Mouse (Mus musculus): ENCODE measurements around the gene Ube4b. TPM values are rescaled to one million over a fixed set of nuclear protein-coding genes. Genes with fewer than 3 reads are reported as not detected.

Gene Ube4b
- polyA plus RNA-seq, 1 experiment from 2014 or later: 66.9 TPM

- Histone ChIP-seq H3K27ac (no peak overlapping the region), H3K36me3 (ENCODE audit: inconsistent target) (peaks cover 21% of the 10 kb centered on the region; the same call in 1 of the 2 replicates), H3K79me2 (ENCODE audit: inconsistent target) (peaks cover under 1% of the 10 kb centered on the region; the same call in 1 of the 2 replicates), H3K4me3 (ENCODE audit: inconsistent target) (no peak overlapping the region)
- WGBS (ENCODE audit: missing documents): 90% methylated on average over 4 of the region's 4 CpGs
Observed at GRCm38 (mm10) chr4:149394292-149394691, 32.3 kb downstream of the Ube4b start.

- no peak overlapping the region for H3K27ac ChIP-seq
- peaks cover 21% of the 10 kb centered on the region; the same call in 1 of the 2 replicates for H3K36me3 ChIP-seq (ENCODE audit: inconsistent target)
- H3K79me2 ChIP-seq (ENCODE audit: inconsistent target): no peaks in the 10 kb centered on the region; the same call in 1 of the 2 replicates
- no peak overlapping the region for H3K4me3 ChIP-seq (ENCODE audit: inconsistent target)
- WGBS (ENCODE audit: missing documents): 94% methylated on average over 11 of the region's 12 CpGs
Observed at GRCm38 (mm10) chr4:149393311-149393995, 33.1 kb downstream of the Ube4b start.

GRCm38 (mm10) chr4:149392359-149392758 lies 34.2 kb downstream of the Ube4b start:
- Histone ChIP-seq H3K4me3 (ENCODE audit: inconsistent target) (no peak overlapping the region), H3K27ac (no peak overlapping the region), H3K79me2 (ENCODE audit: inconsistent target) (no peaks in the 10 kb centered on the region; the same call in 1 of the 2 replicates), H3K36me3 (ENCODE audit: inconsistent target) (peaks cover 21% of the 10 kb centered on the region; the same call in 1 of the 2 replicates)
- 98% methylated on average over 4 of the region's 4 CpGs for WGBS (ENCODE audit: missing documents)

- Histone ChIP-seq H3K36me3 (ENCODE audit: inconsistent target) (peaks cover 83% of the 10 kb centered on the region), H3K4me3 (ENCODE audit: inconsistent target) (no peak overlapping the region), H3K27ac (no peak overlapping the region), H3K79me2 (ENCODE audit: inconsistent target) (no peaks in the 10 kb centered on the region)
- WGBS (ENCODE audit: missing documents): 80% methylated on average over 7 of the region's 7 CpGs
Observed at GRCm38 (mm10) chr4:149381001-149381400, 45.5 kb downstream of the Ube4b start.

GRCm38 (mm10) chr4:149379881-149380280 lies 46.7 kb downstream of the Ube4b start:
- WGBS (ENCODE audit: missing documents): 99% methylated on average over 17 of the region's 17 CpGs
- no peak overlapping the region for H3K4me3 ChIP-seq (ENCODE audit: inconsistent target)
- H3K79me2 ChIP-seq (ENCODE audit: inconsistent target): no peaks in the 10 kb centered on the region
- peaks cover 80% of the 10 kb centered on the region for H3K36me3 ChIP-seq (ENCODE audit: inconsistent target)
- H3K27ac ChIP-seq: no peak overlapping the region

GRCm38 (mm10) chr4:149378819-149379218 lies 47.7 kb downstream of the Ube4b start:
- no peak overlapping the region for H3K27ac ChIP-seq
- no peak overlapping the region for H3K4me3 ChIP-seq (ENCODE audit: inconsistent target)
- 100% methylated on average over 8 of the region's 8 CpGs for WGBS (ENCODE audit: missing documents)
- no peaks in the 10 kb centered on the region for H3K79me2 ChIP-seq (ENCODE audit: inconsistent target)
- H3K36me3 ChIP-seq (ENCODE audit: inconsistent target): peaks cover 76% of the 10 kb centered on the region

- Histone ChIP-seq H3K27ac (no peak overlapping the region), H3K79me2 (ENCODE audit: inconsistent target) (no peaks in the 10 kb centered on the region), H3K4me3 (ENCODE audit: inconsistent target) (no peak overlapping the region), H3K36me3 (ENCODE audit: inconsistent target) (peaks cover 73% of the 10 kb centered on the region)
- 94% methylated on average over 10 of the region's 10 CpGs for WGBS (ENCODE audit: missing documents)
Observed at GRCm38 (mm10) chr4:149376034-149376433, 50.5 kb downstream of the Ube4b start.

GRCm38 (mm10) chr4:149374662-149375061 lies 51.9 kb downstream of the Ube4b start:
- Histone ChIP-seq H3K4me3 (ENCODE audit: inconsistent target) (no peak overlapping the region), H3K79me2 (ENCODE audit: inconsistent target) (no peaks in the 10 kb centered on the region), H3K36me3 (ENCODE audit: inconsistent target) (peaks cover 81% of the 10 kb centered on the region), H3K27ac (no peak overlapping the region)
- 86% methylated on average over 11 of the region's 11 CpGs for WGBS (ENCODE audit: missing documents)

- H3K4me3 ChIP-seq (ENCODE audit: inconsistent target): no peak overlapping the region
- no peak overlapping the region for H3K27ac ChIP-seq
- H3K79me2 ChIP-seq (ENCODE audit: inconsistent target): no peaks in the 10 kb centered on the region
- peaks cover 81% of the 10 kb centered on the region for H3K36me3 ChIP-seq (ENCODE audit: inconsistent target)
- WGBS (ENCODE audit: missing documents): 88% methylated on average over 9 of the region's 9 CpGs
Observed at GRCm38 (mm10) chr4:149373927-149374326, 52.6 kb downstream of the Ube4b start.

- no peak overlapping the region for H3K27ac ChIP-seq
- WGBS (ENCODE audit: missing documents): 80% methylated on average over 5 of the region's 5 CpGs
- no peaks in the 10 kb centered on the region for H3K79me2 ChIP-seq (ENCODE audit: inconsistent target)
- no peak overlapping the region for H3K4me3 ChIP-seq (ENCODE audit: inconsistent target)
- H3K36me3 ChIP-seq (ENCODE audit: inconsistent target): peaks cover 80% of the 10 kb centered on the region
Observed at GRCm38 (mm10) chr4:149373431-149373830, 53.1 kb downstream of the Ube4b start.

GRCm38 (mm10) chr4:149365702-149366370 lies 60.7 kb downstream of the Ube4b start:
- Histone ChIP-seq H3K27ac (no peak overlapping the region), H3K79me2 (ENCODE audit: inconsistent target) (no peaks in the 10 kb centered on the region), H3K4me3 (ENCODE audit: inconsistent target) (no peak overlapping the region), H3K36me3 (ENCODE audit: inconsistent target) (peaks cover 77% of the 10 kb centered on the region)
- 84% methylated on average over 12 of the region's 12 CpGs for WGBS (ENCODE audit: missing documents)

- Histone ChIP-seq H3K36me3 (ENCODE audit: inconsistent target) (peaks cover 77% of the 10 kb centered on the region), H3K4me3 (ENCODE audit: inconsistent target) (no peak overlapping the region), H3K27ac (no peak overlapping the region), H3K79me2 (ENCODE audit: inconsistent target) (no peaks in the 10 kb centered on the region)
- WGBS (ENCODE audit: missing documents): 99% methylated on average over 5 of the region's 5 CpGs
Observed at GRCm38 (mm10) chr4:149364896-149365295, 61.7 kb downstream of the Ube4b start.

- WGBS (ENCODE audit: missing documents): 87% methylated on average over 6 of the region's 6 CpGs
- Histone ChIP-seq H3K79me2 (ENCODE audit: inconsistent target) (no peaks in the 10 kb centered on the region), H3K27ac (no peak overlapping the region), H3K4me3 (ENCODE audit: inconsistent target) (no peak overlapping the region), H3K36me3 (ENCODE audit: inconsistent target) (peaks cover 77% of the 10 kb centered on the region)
Observed at GRCm38 (mm10) chr4:149361051-149361450, 65.5 kb downstream of the Ube4b start.

- Histone ChIP-seq H3K4me3 (ENCODE audit: inconsistent target) (no peak overlapping the region), H3K27ac (no peak overlapping the region), H3K36me3 (ENCODE audit: inconsistent target) (peaks cover 79% of the 10 kb centered on the region), H3K79me2 (ENCODE audit: inconsistent target) (no peaks in the 10 kb centered on the region)
- 90% methylated on average over 5 of the region's 5 CpGs for WGBS (ENCODE audit: missing documents)
Observed at GRCm38 (mm10) chr4:149360647-149361046, 65.9 kb downstream of the Ube4b start.

GRCm38 (mm10) chr4:149357982-149358381 lies 68.6 kb downstream of the Ube4b start:
- Histone ChIP-seq H3K79me2 (ENCODE audit: inconsistent target) (no peaks in the 10 kb centered on the region), H3K27ac (no peak overlapping the region), H3K4me3 (ENCODE audit: inconsistent target) (no peak overlapping the region), H3K36me3 (ENCODE audit: inconsistent target) (peaks cover 84% of the 10 kb centered on the region)
- 87% methylated on average over 5 of the region's 5 CpGs for WGBS (ENCODE audit: missing documents)
